Mouse (Mus musculus) kidney, adult 11 months (tissue): Measurements from ENCODE around the gene Olfr547.

Source experiments
- DNase-seq: peaks from one replicate; pipeline ENCODE4 v3.0.0; 2022

Gene Olfr547

GRCm38 (mm10) chr7:102571142-102571541 is 36.6 kb downstream of the Olfr547 start, which contains the start of gene Olfr550:
Gene Olfr550 (plus strand): TSS chr7:102571442.
- DNase-seq: no peak

GRCm38 (mm10) chr7:102573174-102573830 is 38.8 kb downstream of the Olfr547 start:
- no peak for DNase-seq

- DNase-seq: no peak
Observed at GRCm38 (mm10) chr7:102575998-102576397, 41.4 kb downstream of the Olfr547 start.
